Mouse (Mus musculus): Measurements from ENCODE around the gene Map3k5. TPM values are rescaled to one million over a fixed set of nuclear protein-coding genes. Genes with fewer than 3 reads are reported as not detected.

Map3k5 gene
- total and polyA plus RNA-seq, 3 experiments: 15.8 to 31.0 (median 27.6) TPM

- Histone ChIP-seq H3K4me3 (replicated peaks in 1 of 3; ENCODE audit: low read depth in 2 of 3, low read length in 2 of 3, poor library complexity in 1 of 3) (no peak overlapping the region), H3K36me3 (replicated peaks in 1 of 2; ENCODE audit: control insufficient read depth in 1 of 2, insufficient read depth in 1 of 2, low read length in 1 of 2) (peaks cover 0 to 9% of the 10 kb centered on the region in 2 experiments), H3K79me2 (replicated peaks; ENCODE audit: control insufficient read depth, extremely low read depth, insufficient read depth, poor library complexity, severe bottlenecking) (peaks cover 55% of the 10 kb centered on the region), H3K4me1 (ENCODE audit: control insufficient read depth in 1 of 2, insufficient read depth in 2 of 2) (peaks cover 26 to 72% of the 10 kb centered on the region in 2 experiments), H3K27me3 (replicated peaks) (no peaks in the 10 kb centered on the region), H3K9me3 (replicated peaks; ENCODE audit: low read length) (peaks cover 6% of the 10 kb centered on the region), H3K4me2 (ENCODE audit: insufficient read depth, low read depth, poor library complexity, severe bottlenecking) (peak overlapping the region; percentile 73), H3K27ac (ENCODE audit: insufficient read depth, low read depth) (peak overlapping the region; percentile 81), H3K9ac (ENCODE audit: insufficient read depth, low read depth) (peak overlapping the region; percentile 35; the same call in 1 of the 2 replicates)
- in situ Hi-C loops (cut with MboI; ENCODE audit: low pct_ligation_motif_present, low pct_unique_long_range_greater_than_20kb, low sequenced_read_pairs): loop anchor here (10.0 kb wide), 1 partner anchor 61 kb away; the partner anchor contains the start of gene Map3k5
- TF ChIP-seq KAT2A (IDR thresholded peaks at IDR 0.05; ENCODE audit: insufficient replicate concordance, low read length): no peak
- no peak for TF ChIP-seq IRF4 (IDR thresholded peaks at IDR 0.05; ENCODE audit: low read depth, low read length)
- TF ChIP-seq ZNF384 (IDR thresholded peaks at IDR 0.05; ENCODE audit: low read depth, low read length): no peak
- no peak for TF ChIP-seq POLR2A (IDR thresholded peaks at IDR 0.05; ENCODE audit: low read depth, low read length)
- TF ChIP-seq ZKSCAN1 (IDR thresholded peaks at IDR 0.05; ENCODE audit: borderline replicate concordance, low read depth, low read length): no peak
- no peak for TF ChIP-seq HCFC1 (IDR thresholded peaks at IDR 0.05; ENCODE audit: low read depth, low read length)
- TF ChIP-seq ELF1 (IDR thresholded peaks at IDR 0.05; ENCODE audit: low read depth, low read length): no peak
- no peak for TF ChIP-seq RAD21 (IDR thresholded peaks at IDR 0.05; ENCODE audit: low read depth, low read length)
- TF ChIP-seq ZC3H11A (IDR thresholded peaks at IDR 0.05; ENCODE audit: low read depth, low read length): no peak
- TF ChIP-seq NELFE (IDR thresholded peaks at IDR 0.05; ENCODE audit: low read depth, low read length): no peak
- no peak for TF ChIP-seq BHLHE40 (IDR thresholded peaks at IDR 0.05; ENCODE audit: low read depth, low read length)
- no peak for TF ChIP-seq CTCF (conservative IDR thresholded peaks at IDR 0.05 in 1 of 2, IDR thresholded peaks at IDR 0.05 in 1 of 2; ENCODE audit: low read depth in 2 of 2, low read length in 2 of 2)
- TF ChIP-seq MAX (IDR thresholded peaks at IDR 0.05; ENCODE audit: low read length): no peak
- TF ChIP-seq CHD1 (IDR thresholded peaks at IDR 0.05; ENCODE audit: low read depth, low read length): no peak
- no peak for TF ChIP-seq USF2 (conservative IDR thresholded peaks at IDR 0.05; ENCODE audit: low read depth, low read length)
- TF ChIP-seq POLR2AphosphoS2 (IDR thresholded peaks at IDR 0.05; ENCODE audit: low read depth, low read length): no peak
- TF ChIP-seq GABPA (IDR thresholded peaks at IDR 0.05; ENCODE audit: insufficient replicate concordance, low read depth, low read length): no peak
- no peak for TF ChIP-seq MYC (IDR thresholded peaks at IDR 0.05; ENCODE audit: low read depth, low read length)
- no peak for TF ChIP-seq PAX5 (IDR thresholded peaks at IDR 0.05; ENCODE audit: low read length)
- TF ChIP-seq MXI1 (IDR thresholded peaks at IDR 0.05; ENCODE audit: low read depth, low read length): no peak
- no peak for DNase-seq (ENCODE audit: extremely low read depth)
- dilution Hi-C loops (cut with MboI; ENCODE audit: extremely low pct_ligation_motif_present, extremely low pct_unique_long_range_greater_than_20kb, low sequenced_read_pairs): no loop called here
These were observed 61.9 kb downstream of the Map3k5 start for GRCm38 (mm10) chr10:19996151-19996550.

- Histone ChIP-seq H3K9ac (ENCODE audit: insufficient read depth, low read depth) (peak overlapping the region; percentile 67), H3K79me2 (replicated peaks; ENCODE audit: control insufficient read depth, extremely low read depth, insufficient read depth, poor library complexity, severe bottlenecking) (peaks cover 60% of the 10 kb centered on the region), H3K36me3 (replicated peaks in 1 of 2; ENCODE audit: control insufficient read depth in 1 of 2, insufficient read depth in 1 of 2, low read length in 1 of 2) (peaks cover 0 to 24% of the 10 kb centered on the region in 2 experiments), H3K9me3 (replicated peaks; ENCODE audit: low read length) (peaks cover 6% of the 10 kb centered on the region), H3K4me2 (ENCODE audit: insufficient read depth, low read depth, poor library complexity, severe bottlenecking) (peak overlapping the region; percentile 47), H3K4me1 (ENCODE audit: control insufficient read depth in 1 of 2, insufficient read depth in 2 of 2) (peaks cover 27 to 82% of the 10 kb centered on the region in 2 experiments), H3K27me3 (replicated peaks) (no peaks in the 10 kb centered on the region), H3K4me3 (replicated peaks in 1 of 3; ENCODE audit: low read depth in 2 of 3, low read length in 2 of 3, poor library complexity in 1 of 3) (peak overlapping the region in 1 of 3 experiments; percentile 9), H3K27ac (ENCODE audit: insufficient read depth, low read depth) (peak overlapping the region; percentile 95)
- dilution Hi-C loops (cut with MboI; ENCODE audit: extremely low pct_ligation_motif_present, extremely low pct_unique_long_range_greater_than_20kb, low sequenced_read_pairs) (no loop called here), in situ Hi-C loops (cut with MboI; ENCODE audit: low pct_ligation_motif_present, low pct_unique_long_range_greater_than_20kb, low sequenced_read_pairs) (loop anchor here (10.0 kb wide), 2 partner anchors 65 kb away; partner anchors contain the start of gene Map3k5)
- DNase-seq (ENCODE audit: extremely low read depth): peak; percentile 87
- TF ChIP-seq USF1 (IDR thresholded peaks at IDR 0.05; ENCODE audit: low read depth, low read length) (no peak), MYC (IDR thresholded peaks at IDR 0.05; ENCODE audit: low read depth, low read length) (peak; percentile 92), RAD21 (IDR thresholded peaks at IDR 0.05; ENCODE audit: low read depth, low read length) (0 out of 2 replicates have a peak, but pooled peaks have one; percentile 2), CHD1 (IDR thresholded peaks at IDR 0.05; ENCODE audit: low read depth, low read length) (peak; percentile 89; the same call in 1 of the 2 replicates), ZMIZ1 (IDR thresholded peaks at IDR 0.05; ENCODE audit: low read depth, low read length) (0 out of 2 replicates have a peak, but pooled peaks have one; percentile 34), IRF4 (IDR thresholded peaks at IDR 0.05; ENCODE audit: low read depth, low read length) (peak; percentile 93), EP300 (IDR thresholded peaks at IDR 0.05; ENCODE audit: low read length) (peak; percentile 83), NRF1 (IDR thresholded peaks at IDR 0.05; ENCODE audit: low read depth, low read length) (0 out of 2 replicates have a peak, but pooled peaks have one; percentile 6), HCFC1 (IDR thresholded peaks at IDR 0.05; ENCODE audit: low read depth, low read length) (peak; percentile 51), USF2 (conservative IDR thresholded peaks at IDR 0.05; ENCODE audit: low read depth, low read length) (no peak), RCOR1 (conservative IDR thresholded peaks at IDR 0.05; ENCODE audit: low read depth, low read length) (peak; percentile 90), SMC3 (IDR thresholded peaks at IDR 0.05; ENCODE audit: low read depth, low read length) (peak; percentile 28; the same call in 1 of the 2 replicates), E2F4 (IDR thresholded peaks at IDR 0.05; ENCODE audit: insufficient replicate concordance, low read depth, low read length) (no peak), ETS1 (conservative IDR thresholded peaks at IDR 0.05; ENCODE audit: low read depth, low read length) (peak; percentile 98), PAX5 (IDR thresholded peaks at IDR 0.05; ENCODE audit: low read length) (no peak), NELFE (IDR thresholded peaks at IDR 0.05; ENCODE audit: low read depth, low read length) (peak; percentile 59), ZNF384 (IDR thresholded peaks at IDR 0.05; ENCODE audit: low read depth, low read length) (peak; percentile 56; the same call in 1 of the 2 replicates), ZC3H11A (IDR thresholded peaks at IDR 0.05; ENCODE audit: low read depth, low read length) (no peak), POLR2AphosphoS2 (IDR thresholded peaks at IDR 0.05; ENCODE audit: low read depth, low read length) (0 out of 2 replicates have a peak, but pooled peaks have one; percentile 61), GABPA (IDR thresholded peaks at IDR 0.05; ENCODE audit: insufficient replicate concordance, low read depth, low read length) (no peak), BHLHE40 (IDR thresholded peaks at IDR 0.05; ENCODE audit: low read depth, low read length) (peak; percentile 98)
These were observed 65.6 kb downstream of the Map3k5 start for GRCm38 (mm10) chr10:19999703-20000407.

Data from CH12.LX (cell line).